Mouse (Mus musculus) liver, postnatal 0 days (tissue): ENCODE data around the gene Ptpro. TPM values are rescaled to one million over a fixed set of nuclear protein-coding genes. Genes with fewer than 3 reads are reported as not detected.

Source experiments
- ATAC-seq: fragments of 200-750 bp; cut with Nextera tagmentation; 2 replicates; pipeline ENCODE4 v1.8.0; 2017; ENCODE audit warnings: mild to moderate bottlenecking, moderate library complexity
- DNase-seq: peaks from one replicate; pipeline ENCODE4 v3.0.0-alpha.2; 2016
- H3K27ac ChIP-seq: fragments of 300-500 bp; sonication (generic); 2 replicates; pipeline ENCODE4 v1.5.1; 2014; ENCODE audit warnings: antibody characterized with exemption, moderate library complexity, mild to moderate bottlenecking, low read depth
- H3K27me3 ChIP-seq: fragments of 300-500 bp; sonication (generic); 2 replicates; pipeline ENCODE4 v1.6.1; 2014; ENCODE audit warnings: low read length, control low read depth, mixed read lengths; ENCODE audit not compliant: insufficient read depth
- H3K36me3 ChIP-seq: fragments of 300-500 bp; sonication (generic); replicated peaks from 2 replicates; pipeline ENCODE4 v1.6.1; 2014; ENCODE audit warnings: mild to moderate bottlenecking, control low read depth, low read length, moderate library complexity, mixed read lengths; ENCODE audit not compliant: insufficient read depth
- H3K4me1 ChIP-seq: fragments of 300-500 bp; sonication (generic); 2 replicates; pipeline ENCODE4 v1.6.1; 2014; ENCODE audit warnings: antibody characterized with exemption, mild to moderate bottlenecking, control low read depth; ENCODE audit not compliant: insufficient read depth
- H3K4me2 ChIP-seq: fragments of 300-500 bp; sonication (generic); 2 replicates; pipeline ENCODE4 v1.6.1; 2014; ENCODE audit warnings: low read depth, mild to moderate bottlenecking, low read length, moderate library complexity, mixed read lengths
- H3K4me3 ChIP-seq: fragments of 300-500 bp; sonication (generic); 2 replicates; pipeline ENCODE4 v1.5.1; 2014; ENCODE audit warnings: low read depth, low read length
- H3K9ac ChIP-seq: fragments of 300-500 bp; sonication (generic); replicated peaks from 2 replicates; pipeline ENCODE4 v1.6.1; 2014; ENCODE audit warnings: mild to moderate bottlenecking, moderate library complexity
- H3K9me3 ChIP-seq: fragments of 300-500 bp; sonication (generic); 2 replicates; pipeline ENCODE4 v1.6.1; 2016; ENCODE audit warnings: mild to moderate bottlenecking, control low read depth, low read length, mixed read lengths
- CTCF ChIP-seq: sonication (generic); IDR thresholded peaks from 2 replicates; pipeline ENCODE4 v1.5.1; 2016; ENCODE audit warnings: antibody characterized with exemption, low read depth
- EP300 ChIP-seq: IDR thresholded peaks from 2 replicates; pipeline ENCODE4 v1.6.1; 2016; ENCODE audit warnings: antibody characterized with exemption, low read depth, mild to moderate bottlenecking
- WGBS: fragments of 180-500 bp; shearing (Covaris S2); extraction: QIAGEN DNeasy Blood & Tissue Kit; methylation state at CpG from one replicate; pipeline ENCODE4 v1.1.7; 2014; ENCODE audit not compliant: insufficient replicate concordance; 5-methylcytosine and 5-hydroxymethylcytosine counted together
- polyA plus RNA-seq: library from polyadenylated mRNA; unstranded; fragments of >200 nt; fragmentation: Nextera tagmentation; extraction: Ambion mirVana; gene quantifications from 2 replicates; pipeline ENCODE4 v1.2.1, GENCODE M21; 2015

The Ptpro gene
- polyA plus RNA-seq, 1 experiment from 2014 or later, result 0.86 TPM

DNA sequence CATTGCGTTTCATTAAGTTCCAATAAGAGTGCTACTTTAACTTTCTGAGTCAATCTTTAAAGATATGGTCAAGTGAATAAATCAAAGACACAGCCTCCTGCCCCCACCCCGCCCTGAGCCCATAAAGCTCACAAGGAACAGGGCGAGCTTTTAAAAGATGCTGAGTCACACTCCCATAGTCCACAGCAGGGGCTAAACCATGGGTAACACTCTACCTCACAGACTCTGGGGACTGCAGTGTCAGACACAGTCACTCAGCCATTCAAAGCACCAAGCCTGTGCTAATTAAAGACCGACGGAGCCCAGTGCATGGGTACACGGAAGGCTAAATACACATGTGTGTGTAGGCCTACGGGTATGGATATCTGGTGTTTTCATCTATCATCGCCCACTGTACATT lies 251.3 kb downstream of the Ptpro start:
- WGBS, result 80% methylated on average over 8 of the region's 8 CpGs
- Histone ChIP-seq H3K36me3 (no peaks in the 10 kb centered on the region), H3K9me3 (no peaks in the 10 kb centered on the region), H3K4me1 (no peaks in the 10 kb centered on the region), H3K4me2 (no peak overlapping the region), H3K9ac (no peak overlapping the region), H3K4me3 (no peak overlapping the region), H3K27ac (no peak overlapping the region), H3K27me3 (no peaks in the 10 kb centered on the region)
- ATAC-seq, result no peak
- no peak for TF ChIP-seq CTCF
- no peak for TF ChIP-seq EP300
- DNase-seq, result no peak

DNA sequence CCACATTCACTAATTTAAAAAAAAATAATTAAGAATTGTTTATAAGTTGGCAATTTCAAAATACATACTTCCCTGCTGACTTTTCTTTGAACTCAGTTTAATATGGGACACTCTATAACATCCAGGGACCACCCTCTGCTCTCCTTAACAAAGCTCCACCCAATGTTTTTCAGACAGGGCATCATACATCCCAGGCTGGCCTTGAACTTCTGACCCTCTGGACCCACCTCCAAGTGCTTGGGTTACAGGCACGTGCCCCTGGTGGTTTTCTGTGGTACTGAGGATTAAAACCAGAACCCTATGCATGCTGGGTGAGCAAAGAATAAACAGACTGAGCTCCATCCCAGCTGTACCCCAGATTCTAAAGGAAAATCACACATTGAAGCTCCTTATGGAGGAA lies 251.9 kb downstream of the Ptpro start:
- no peak for ATAC-seq
- Histone ChIP-seq H3K4me1 (no peaks in the 10 kb centered on the region), H3K4me2 (no peak overlapping the region), H3K36me3 (no peaks in the 10 kb centered on the region), H3K4me3 (no peak overlapping the region), H3K9me3 (no peaks in the 10 kb centered on the region), H3K9ac (no peak overlapping the region), H3K27ac (no peak overlapping the region), H3K27me3 (no peaks in the 10 kb centered on the region)
- TF ChIP-seq CTCF, result no peak
- TF ChIP-seq EP300, result no peak
- DNase-seq, result no peak
- 41% methylated on average over 1 of the region's 1 CpGs for WGBS

DNA sequence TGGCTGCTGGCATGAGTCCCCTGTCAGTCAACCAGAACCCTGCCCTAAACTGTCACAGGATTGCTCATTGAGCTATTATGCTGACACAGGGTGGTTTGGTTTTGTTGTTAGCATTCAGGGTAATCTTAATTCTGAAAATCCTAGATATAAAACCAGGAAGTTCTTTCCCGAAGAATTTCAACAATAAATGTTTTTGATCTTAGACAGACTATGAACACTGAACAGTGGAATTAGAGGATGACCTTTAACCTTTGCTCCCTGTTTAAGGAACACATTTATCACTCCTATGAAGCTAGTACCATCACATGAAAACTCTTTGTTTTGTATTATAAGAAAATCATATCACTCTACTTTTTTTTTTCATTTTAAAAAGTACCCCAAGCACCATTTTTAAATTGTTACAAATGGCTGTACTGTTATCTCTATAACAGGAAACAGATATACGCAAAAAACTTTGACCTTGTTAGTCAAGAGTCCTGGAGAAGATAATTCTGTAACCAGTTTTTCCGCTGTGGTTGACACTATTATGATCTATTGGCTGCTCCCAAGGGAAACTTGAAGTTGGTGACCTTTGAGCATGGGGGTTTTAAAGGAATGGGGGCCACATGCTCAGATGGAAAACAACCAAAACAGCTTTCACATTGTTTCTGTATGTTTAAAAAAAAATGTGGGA lies 253.6 kb downstream of the Ptpro start:
- ATAC-seq, result no peak
- TF ChIP-seq EP300 (no peak), CTCF (no peak)
- no peaks in the 10 kb centered on the region for H3K9me3 ChIP-seq
- no peak overlapping the region for H3K4me2 ChIP-seq
- no peaks in the 10 kb centered on the region for H3K27me3 ChIP-seq
- H3K27ac ChIP-seq, result no peak overlapping the region
- DNase-seq, result no peak
- 51% methylated on average over 3 of the region's 3 CpGs for WGBS
- H3K4me3 ChIP-seq, result no peak overlapping the region
- no peaks in the 10 kb centered on the region for H3K4me1 ChIP-seq
- no peak overlapping the region for H3K9ac ChIP-seq
- H3K36me3 ChIP-seq, result no peaks in the 10 kb centered on the region

DNA sequence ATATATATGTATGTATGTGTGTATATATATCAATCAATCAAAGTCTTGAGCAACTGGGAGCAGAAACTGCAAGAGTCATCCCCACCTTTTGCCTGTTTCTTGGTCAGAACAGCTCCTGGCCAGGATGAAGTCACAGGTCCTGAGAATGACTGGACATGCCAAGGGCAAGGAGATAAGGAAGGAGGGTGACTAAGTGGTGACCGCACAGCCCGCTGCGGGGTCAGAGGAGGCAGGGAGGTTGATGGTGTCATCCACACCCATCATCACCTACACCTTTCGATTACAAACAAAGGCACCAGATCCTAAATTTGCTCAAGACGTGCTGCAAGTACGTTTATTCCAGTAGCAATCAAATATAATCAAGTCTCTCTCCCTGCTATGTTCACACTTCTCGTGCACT lies 254.4 kb downstream of the Ptpro start:
- Histone ChIP-seq H3K4me2 (no peak overlapping the region), H3K9ac (no peak overlapping the region), H3K36me3 (no peaks in the 10 kb centered on the region), H3K27ac (no peak overlapping the region), H3K9me3 (no peaks in the 10 kb centered on the region), H3K27me3 (no peaks in the 10 kb centered on the region), H3K4me1 (no peaks in the 10 kb centered on the region), H3K4me3 (no peak overlapping the region)
- no peak for TF ChIP-seq EP300
- TF ChIP-seq CTCF, result no peak
- ATAC-seq (no peak), DNase-seq (no peak)
- WGBS, result 83% methylated on average over 7 of the region's 7 CpGs

DNA sequence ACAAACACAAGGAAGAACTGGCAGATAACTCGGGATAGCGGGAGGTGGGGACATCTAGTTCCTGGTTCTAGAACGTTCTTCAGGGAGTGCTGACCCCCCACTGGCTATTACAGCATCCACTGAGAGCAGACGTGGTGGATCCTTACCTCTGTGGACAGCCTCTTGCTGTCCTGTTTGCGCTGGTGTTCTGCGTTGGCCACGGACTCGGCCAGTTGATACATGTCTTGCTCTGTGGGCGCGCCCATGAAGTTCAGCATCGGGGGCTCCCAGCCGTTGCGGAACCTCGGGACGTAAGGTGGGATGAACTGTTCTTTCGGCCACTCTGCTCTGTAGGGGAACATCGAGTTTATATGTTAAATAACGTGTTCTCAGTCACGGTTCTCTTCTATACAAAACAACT lies 256.8 kb downstream of the Ptpro start:
- no peaks in the 10 kb centered on the region for H3K4me1 ChIP-seq
- no peak overlapping the region for H3K27ac ChIP-seq
- no peaks in the 10 kb centered on the region for H3K36me3 ChIP-seq
- TF ChIP-seq EP300, result no peak
- TF ChIP-seq CTCF, result no peak
- ATAC-seq (no peak), DNase-seq (no peak)
- H3K9me3 ChIP-seq, result no peaks in the 10 kb centered on the region
- H3K4me2 ChIP-seq, result no peak overlapping the region
- no peaks in the 10 kb centered on the region for H3K27me3 ChIP-seq
- H3K4me3 ChIP-seq, result no peak overlapping the region
- no peak overlapping the region for H3K9ac ChIP-seq
- WGBS, result 86% methylated on average over 19 of the region's 19 CpGs

DNA sequence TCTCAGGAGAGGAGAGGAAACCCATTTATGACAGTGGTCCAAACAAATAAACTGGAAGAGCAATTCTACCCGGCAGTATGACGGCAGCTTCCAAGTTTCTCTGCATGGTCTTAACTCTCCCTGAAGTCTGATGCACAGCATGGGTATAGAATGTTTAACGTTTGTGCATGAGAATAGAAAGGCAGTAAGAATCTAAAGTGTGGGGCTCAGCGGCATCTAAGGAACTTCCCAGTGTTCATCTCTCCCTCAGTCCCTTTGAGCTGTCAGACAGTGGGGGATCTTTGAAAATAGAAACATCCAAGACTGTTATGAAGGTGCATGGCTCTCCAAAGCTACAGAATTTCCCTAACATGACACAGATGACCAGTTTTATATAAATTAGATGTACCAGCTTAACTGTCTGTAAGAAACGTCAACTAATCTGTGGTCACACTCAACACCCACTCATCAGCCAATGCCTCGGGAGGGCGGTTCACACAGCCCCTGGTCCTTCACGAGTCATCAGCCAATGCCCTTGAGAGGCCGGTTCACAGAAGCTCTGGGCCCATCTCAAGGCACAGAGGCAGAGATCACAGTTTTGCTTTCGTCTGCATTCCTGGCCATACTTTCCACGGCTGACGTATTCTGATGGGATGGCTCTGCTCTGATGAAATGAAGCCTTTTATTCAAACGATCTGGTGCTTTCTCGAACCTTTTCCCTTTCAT lies 257.4 kb downstream of the Ptpro start:
- no peak overlapping the region for H3K4me2 ChIP-seq
- no peak overlapping the region for H3K27ac ChIP-seq
- H3K27me3 ChIP-seq, result no peaks in the 10 kb centered on the region
- H3K36me3 ChIP-seq, result no peaks in the 10 kb centered on the region
- H3K9ac ChIP-seq, result no peak overlapping the region
- 76% methylated on average over 14 of the region's 14 CpGs for WGBS
- TF ChIP-seq CTCF (no peak), EP300 (no peak)
- no peaks in the 10 kb centered on the region for H3K9me3 ChIP-seq
- H3K4me3 ChIP-seq, result no peak overlapping the region
- no peaks in the 10 kb centered on the region for H3K4me1 ChIP-seq
- no peak for ATAC-seq
- DNase-seq, result no peak
